Mouse (Mus musculus) heart, embryonic 15.5 days (tissue): ENCODE measurements around the gene St8sia1. TPM values are rescaled to one million over a fixed set of nuclear protein-coding genes. Genes with fewer than 3 reads are reported as not detected.
A peak's percentile ranks its signal among the peaks of the same experiment; 100 is the strongest.
"Not testable (repeated sequence)": the region's sequence is repeated elsewhere in the genome, so short reads cannot be mapped to it uniquely, and the experiment has no call there.

Experiments
- ATAC-seq: fragments of 200-750 bp; cut with Nextera tagmentation; replicated peaks from 2 replicates; pipeline ENCODE4 v1.8.0; 2017; ENCODE audit warnings: low read depth, moderate TSS enrichment; ENCODE audit not compliant: insufficient number of reproducible peaks, insufficient read depth, low FRiP score
- H3K27ac ChIP-seq: fragments of 300-500 bp; sonication (generic); 2 replicates; pipeline ENCODE4 v1.5.1; 2015; ENCODE audit warnings: mild to moderate bottlenecking, inconsistent platforms
- H3K27me3 ChIP-seq: fragments of 300-500 bp; sonication (generic); 2 replicates; pipeline ENCODE4 v1.6.1; 2015; ENCODE audit warnings: inconsistent platforms
- H3K36me3 ChIP-seq: fragments of 300-500 bp; sonication (generic); 2 replicates; pipeline ENCODE4 v1.6.1; 2015; ENCODE audit warnings: mild to moderate bottlenecking, inconsistent platforms
- H3K4me1 ChIP-seq: fragments of 300-500 bp; sonication (generic); replicated peaks from 2 replicates; pipeline ENCODE4 v1.6.1; 2015; ENCODE audit warnings: inconsistent platforms
- H3K4me2 ChIP-seq: fragments of 300-500 bp; sonication (generic); 2 replicates; pipeline ENCODE4 v1.6.1; 2015; ENCODE audit warnings: inconsistent platforms, mild to moderate bottlenecking, moderate library complexity
- H3K4me3 ChIP-seq: fragments of 300-500 bp; sonication (generic); 2 replicates; pipeline ENCODE4 v1.5.1; 2015; ENCODE audit warnings: mild to moderate bottlenecking, inconsistent platforms
- H3K9ac ChIP-seq: fragments of 300-500 bp; sonication (generic); 2 replicates; pipeline ENCODE4 v1.6.1; 2015; ENCODE audit warnings: mild to moderate bottlenecking, inconsistent platforms
- H3K9me3 ChIP-seq: fragments of 300-500 bp; sonication (generic); replicated peaks from 2 replicates; pipeline ENCODE4 v1.6.1; 2016; ENCODE audit warnings: inconsistent platforms
- WGBS: fragments of 180-500 bp; shearing (Covaris S2); methylation state at CpG from one replicate; pipeline ENCODE4 v1.1.7; 2015; ENCODE audit warnings: mixed read lengths; 5-methylcytosine and 5-hydroxymethylcytosine counted together
- polyA plus RNA-seq: library from polyadenylated mRNA; unstranded; fragments of >200 nt; fragmentation: Nextera tagmentation; extraction: Ambion mirVana; gene quantifications from 2 replicates; pipeline ENCODE4 v1.2.1, GENCODE M21; 2015

The St8sia1 gene
- polyA plus RNA-seq: 0.88 and 1.3 TPM in 2 replicates

DNA sequence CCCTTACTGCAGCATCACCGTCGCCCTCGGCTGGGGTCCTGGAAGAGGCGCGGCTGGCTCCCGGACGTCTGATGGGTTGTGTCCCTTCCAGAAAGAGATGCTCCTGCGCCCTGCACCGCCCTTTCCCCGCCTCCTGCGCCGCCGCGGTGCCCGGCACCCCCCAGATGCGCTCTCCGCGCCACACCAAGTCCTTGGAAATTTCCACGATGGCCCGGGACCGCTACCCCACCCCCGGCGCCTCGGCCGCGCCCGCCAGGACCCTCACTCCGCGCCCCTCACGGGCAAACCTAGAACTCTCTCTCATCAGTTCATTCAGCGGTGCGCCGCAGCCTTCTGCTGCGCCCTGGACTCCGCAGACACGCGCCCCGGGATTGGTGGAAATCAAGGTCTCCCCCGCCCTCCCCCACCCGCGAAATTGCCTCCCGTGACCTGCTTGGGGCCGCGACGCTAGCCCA lies at the start of gene St8sia1:
Gene St8sia1, minus strand, starts transcription at position 377 of the 455 bp plus-strand sequence.
- Histone ChIP-seq H3K4me1 (peaks cover 10% of the 10 kb centered on the region), H3K9me3 (no peaks in the 10 kb centered on the region), H3K4me3 (peak within 1 kb of the TSS; percentile 63), H3K9ac (peak within 1 kb of the TSS; percentile 52), H3K4me2 (peak within 1 kb of the TSS; percentile 99), H3K27ac (no peak within 1 kb of the TSS), H3K36me3 (no peaks in the 10 kb centered on the region), H3K27me3 (peaks cover 23% of the 10 kb centered on the region)
- peak; percentile 29; the same call in 1 of the 2 replicates for ATAC-seq
- WGBS: under 1% methylated on average over 45 of the region's 45 CpGs

- 87% methylated on average over 15 of the region's 15 CpGs for WGBS
- no peaks in the 10 kb centered on the region for H3K27me3 ChIP-seq
- no peak for ATAC-seq
- H3K27ac ChIP-seq: no peak overlapping the region
- H3K9me3 ChIP-seq: no peaks in the 10 kb centered on the region
- no peak overlapping the region for H3K4me3 ChIP-seq
- H3K4me2 ChIP-seq: no peak overlapping the region
- no peak overlapping the region for H3K9ac ChIP-seq
- no peaks in the 10 kb centered on the region; the same call in 1 of the 2 replicates for H3K4me1 ChIP-seq
- H3K36me3 ChIP-seq: peaks cover 7% of the 10 kb centered on the region; the same call in 1 of the 2 replicates
Measured at GRCm38 (mm10) chr6:143012513-143013215, 48.4 kb upstream of the St8sia1 start.

GRCm38 (mm10) chr6:143008865-143009264 lies 44.6 kb upstream of the St8sia1 start:
- Histone ChIP-seq H3K36me3 (no peaks in the 10 kb centered on the region), H3K4me2 (no peak overlapping the region), H3K9ac (no peak overlapping the region), H3K4me3 (no peak overlapping the region), H3K9me3 (no peaks in the 10 kb centered on the region), H3K27ac (no peak overlapping the region), H3K27me3 (no peaks in the 10 kb centered on the region), H3K4me1 (no peaks in the 10 kb centered on the region; the same call in 1 of the 2 replicates)
- no peak for ATAC-seq
- 85% methylated on average over 5 of the region's 5 CpGs for WGBS

DNA sequence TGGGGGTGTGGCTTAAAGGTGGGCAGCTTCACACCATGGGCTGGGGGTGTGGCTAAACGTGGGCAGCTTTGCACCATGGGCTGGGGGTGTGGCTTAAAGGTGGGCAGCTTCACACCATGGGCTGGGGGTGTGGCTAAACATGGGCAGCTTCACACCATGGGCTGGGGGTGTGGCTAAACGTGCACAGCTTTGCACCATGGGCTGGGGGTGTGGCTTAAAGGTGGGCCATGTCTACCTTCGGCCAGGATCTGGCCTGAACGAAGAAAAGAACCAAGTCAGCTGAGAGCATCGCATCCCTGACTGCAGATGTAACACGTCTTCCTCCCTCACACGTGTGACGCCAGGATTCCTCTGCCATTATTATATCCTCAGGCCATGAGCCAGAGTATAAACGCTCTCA lies 41.0 kb upstream of the St8sia1 start:
- H3K4me2 ChIP-seq, H3K27ac ChIP-seq, H3K4me1 ChIP-seq, H3K27me3 ChIP-seq, H3K9ac ChIP-seq, H3K9me3 ChIP-seq, ATAC-seq, H3K4me3 ChIP-seq, H3K36me3 ChIP-seq: not testable (repeated sequence)
- 91% methylated on average over 9 of the region's 9 CpGs for WGBS

DNA sequence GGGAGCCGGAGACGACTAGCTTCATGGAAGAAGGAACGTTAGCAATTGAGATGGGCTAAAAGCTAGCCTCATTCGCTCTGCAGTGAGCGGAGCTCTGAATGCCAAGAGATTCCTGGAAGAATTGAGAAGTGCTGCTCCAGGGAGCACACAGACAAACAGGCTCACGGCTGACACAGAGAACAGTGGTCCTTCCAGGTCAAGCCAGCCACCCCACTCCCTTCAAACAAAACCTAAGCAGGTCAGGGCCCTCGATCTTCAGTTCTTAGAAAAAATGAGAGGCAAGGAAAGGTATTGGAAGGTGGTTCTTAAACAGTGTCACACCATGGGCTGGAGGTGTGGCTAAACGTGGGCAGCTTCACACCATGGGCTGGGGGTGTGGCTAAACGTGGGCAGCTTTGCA lies 40.5 kb upstream of the St8sia1 start:
- no peak for ATAC-seq
- Histone ChIP-seq H3K9ac (no peak overlapping the region), H3K9me3 (no peaks in the 10 kb centered on the region), H3K27me3 (no peaks in the 10 kb centered on the region), H3K27ac (no peak overlapping the region), H3K4me3 (no peak overlapping the region), H3K4me2 (no peak overlapping the region), H3K36me3 (no peaks in the 10 kb centered on the region), H3K4me1 (no peaks in the 10 kb centered on the region)
- WGBS: 70% methylated on average over 9 of the region's 9 CpGs

GRCm38 (mm10) chr6:142998221-142998999 lies 34.2 kb upstream of the St8sia1 start:
- H3K27me3 ChIP-seq: no peaks in the 10 kb centered on the region
- no peak overlapping the region for H3K27ac ChIP-seq
- 54% methylated on average over 12 of the region's 12 CpGs for WGBS
- no peak overlapping the region for H3K4me3 ChIP-seq
- H3K9me3 ChIP-seq: no peaks in the 10 kb centered on the region
- H3K9ac ChIP-seq: no peak overlapping the region
- peaks cover 4% of the 10 kb centered on the region; the same call in 1 of the 2 replicates for H3K4me1 ChIP-seq
- H3K4me2 ChIP-seq: no peak overlapping the region
- no peaks in the 10 kb centered on the region for H3K36me3 ChIP-seq
- no peak for ATAC-seq

DNA sequence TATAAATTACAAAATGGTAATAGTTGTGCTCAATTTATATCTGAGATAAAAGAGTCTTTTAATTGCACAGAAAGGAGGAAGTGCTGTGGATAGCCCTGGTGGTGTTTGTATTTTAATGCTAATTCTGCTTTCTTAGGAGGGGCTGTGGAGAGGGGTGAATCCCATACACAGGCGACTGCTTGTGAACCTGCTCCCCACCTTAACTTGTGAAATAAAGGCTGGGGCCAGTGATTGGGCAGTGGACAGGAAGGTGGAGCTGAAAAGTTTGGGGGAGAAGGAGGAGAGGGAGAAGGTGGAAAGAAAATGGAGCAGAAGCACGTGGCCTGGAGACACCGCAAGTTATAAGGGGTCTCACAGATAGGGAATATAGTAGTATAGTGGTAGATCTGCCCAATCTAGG lies 32.6 kb upstream of the St8sia1 start:
- H3K9me3 ChIP-seq: no peaks in the 10 kb centered on the region
- H3K27me3 ChIP-seq: no peaks in the 10 kb centered on the region
- H3K36me3 ChIP-seq: no peaks in the 10 kb centered on the region
- H3K9ac ChIP-seq: no peak overlapping the region
- WGBS: 84% methylated on average over 3 of the region's 3 CpGs
- ATAC-seq: no peak
- H3K4me3 ChIP-seq: no peak overlapping the region
- no peak overlapping the region for H3K4me2 ChIP-seq
- H3K27ac ChIP-seq: no peak overlapping the region
- peaks cover 7% of the 10 kb centered on the region for H3K4me1 ChIP-seq

DNA sequence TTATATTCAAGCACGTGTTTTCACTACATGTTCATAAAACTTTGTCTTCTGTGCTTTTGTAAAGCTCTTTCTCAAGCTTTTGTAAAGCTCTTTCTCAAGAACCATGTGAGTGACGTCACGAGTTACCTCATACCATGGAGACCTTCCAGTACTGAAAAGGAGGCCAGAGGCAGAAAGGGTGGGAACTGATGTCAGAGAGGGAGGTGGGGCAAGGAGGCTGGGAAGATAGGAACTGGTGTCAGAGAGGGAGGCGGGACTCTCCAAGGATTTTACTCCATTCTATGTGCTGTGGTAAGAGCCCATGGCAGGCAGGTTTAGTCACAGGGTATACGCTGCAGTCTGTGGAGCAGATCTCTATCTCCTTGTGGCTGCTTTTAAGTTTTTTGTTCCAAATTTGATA lies 31.3 kb upstream of the St8sia1 start:
- Histone ChIP-seq H3K4me3 (no peak overlapping the region), H3K27ac (no peak overlapping the region), H3K4me1 (peaks cover 7% of the 10 kb centered on the region), H3K36me3 (no peaks in the 10 kb centered on the region), H3K27me3 (no peaks in the 10 kb centered on the region), H3K9ac (no peak overlapping the region), H3K9me3 (no peaks in the 10 kb centered on the region), H3K4me2 (no peak overlapping the region)
- no peak for ATAC-seq
- WGBS: 70% methylated on average over 5 of the region's 5 CpGs

- 53% methylated on average over 7 of the region's 7 CpGs for WGBS
- no peak overlapping the region for H3K27ac ChIP-seq
Measured at GRCm38 (mm10) chr6:142994821-142995220, 30.6 kb upstream of the St8sia1 start.

GRCm38 (mm10) chr6:142993705-142994698 lies 29.8 kb upstream of the St8sia1 start:
- peak; percentile 48 for ATAC-seq
- WGBS: 18% methylated on average over 14 of the region's 14 CpGs
- no peak overlapping the region for H3K9ac ChIP-seq
- H3K27me3 ChIP-seq: no peaks in the 10 kb centered on the region
- H3K27ac ChIP-seq: peak overlapping the region; percentile 45
- H3K9me3 ChIP-seq: no peaks in the 10 kb centered on the region
- H3K4me3 ChIP-seq: no peak overlapping the region
- H3K36me3 ChIP-seq: no peaks in the 10 kb centered on the region
- peaks cover 7% of the 10 kb centered on the region for H3K4me1 ChIP-seq
- H3K4me2 ChIP-seq: peak overlapping the region; percentile 18; the same call in 1 of the 2 replicates

More at GRCm38 (mm10) chr6:142994821-142995220, 30.6 kb upstream of the St8sia1 start:
- no peaks in the 10 kb centered on the region for H3K36me3 ChIP-seq
- H3K9me3 ChIP-seq: no peaks in the 10 kb centered on the region
- no peak overlapping the region for H3K4me3 ChIP-seq
- H3K9ac ChIP-seq: no peak overlapping the region
- H3K4me1 ChIP-seq: peaks cover 7% of the 10 kb centered on the region
- no peak overlapping the region for H3K4me2 ChIP-seq
- ATAC-seq: no peak
- no peaks in the 10 kb centered on the region for H3K27me3 ChIP-seq

DNA sequence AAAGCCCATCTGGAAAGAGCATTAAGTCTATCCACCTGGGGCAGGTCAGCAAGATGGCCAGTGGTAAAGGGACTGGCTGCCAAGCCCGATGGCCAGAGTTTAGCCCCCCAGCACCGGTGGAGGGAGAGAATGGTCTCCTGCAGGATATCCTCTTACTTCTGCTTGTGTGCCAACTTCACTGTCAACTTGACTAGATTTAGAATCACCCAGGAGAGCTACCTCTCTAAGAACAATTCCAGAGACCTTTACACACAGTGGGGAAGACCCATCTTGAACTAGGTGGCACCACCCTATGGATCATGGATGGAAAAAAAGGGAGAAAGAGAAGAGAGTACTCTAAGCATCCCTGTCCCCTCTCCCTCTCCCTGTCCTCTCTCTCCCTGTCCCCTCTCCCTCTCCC lies 28.7 kb upstream of the St8sia1 start:
- H3K4me2 ChIP-seq: no peak overlapping the region
- no peaks in the 10 kb centered on the region for H3K9me3 ChIP-seq
- H3K27me3 ChIP-seq: no peaks in the 10 kb centered on the region
- peaks cover 7% of the 10 kb centered on the region for H3K4me1 ChIP-seq
- H3K9ac ChIP-seq: no peak overlapping the region
- 69% methylated on average over 2 of the region's 2 CpGs for WGBS
- no peak for ATAC-seq
- H3K4me3 ChIP-seq: no peak overlapping the region
- no peaks in the 10 kb centered on the region for H3K36me3 ChIP-seq
- H3K27ac ChIP-seq: no peak overlapping the region
